Mouse (Mus musculus): ENCODE data around the gene Kazald1. TPM values are rescaled to one million over a fixed set of nuclear protein-coding genes. Genes with fewer than 3 reads are reported as not detected.

Kazald1 gene
- total RNA-seq, 2 experiments from 2014 or later = 7.5 TPM

DNA sequence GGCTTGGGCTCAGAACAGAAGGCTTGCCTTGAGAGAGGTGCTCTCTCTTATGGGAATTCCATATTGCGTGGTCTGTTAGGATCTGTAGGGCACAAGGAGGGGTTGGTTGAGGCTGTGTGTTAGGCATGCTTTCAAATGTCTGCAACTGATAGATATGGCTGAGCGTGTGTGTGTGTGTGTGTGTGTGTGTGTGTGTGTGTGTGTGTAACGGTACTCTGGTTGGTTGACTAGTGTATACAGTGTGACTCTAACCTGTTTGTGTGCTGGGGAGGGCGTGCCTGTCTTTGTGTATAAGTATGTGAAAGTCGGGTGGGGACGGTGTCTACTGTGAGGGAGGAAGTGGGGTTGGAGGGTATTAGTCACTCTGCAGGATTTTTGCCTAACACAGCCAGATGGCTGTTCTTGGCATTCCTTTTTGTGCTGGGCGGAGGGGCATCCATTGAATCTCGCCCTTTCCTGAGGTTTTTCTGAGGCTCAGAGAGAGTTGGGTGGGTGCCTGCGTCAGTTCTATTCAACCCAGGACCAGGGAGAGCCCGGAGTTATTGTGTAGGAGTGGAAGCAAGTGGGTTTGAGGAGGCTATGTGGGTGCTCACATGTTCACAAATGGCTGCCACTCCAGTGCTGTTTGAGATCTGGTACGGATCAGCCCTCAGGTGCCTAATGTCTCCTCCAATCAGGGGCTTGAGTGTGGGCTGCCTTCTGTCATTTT lies 27.0 kb upstream of the Kazald1 start:
- no peak for DNase-seq (ENCODE audit: low spot score in 2 of 2)

DNA sequence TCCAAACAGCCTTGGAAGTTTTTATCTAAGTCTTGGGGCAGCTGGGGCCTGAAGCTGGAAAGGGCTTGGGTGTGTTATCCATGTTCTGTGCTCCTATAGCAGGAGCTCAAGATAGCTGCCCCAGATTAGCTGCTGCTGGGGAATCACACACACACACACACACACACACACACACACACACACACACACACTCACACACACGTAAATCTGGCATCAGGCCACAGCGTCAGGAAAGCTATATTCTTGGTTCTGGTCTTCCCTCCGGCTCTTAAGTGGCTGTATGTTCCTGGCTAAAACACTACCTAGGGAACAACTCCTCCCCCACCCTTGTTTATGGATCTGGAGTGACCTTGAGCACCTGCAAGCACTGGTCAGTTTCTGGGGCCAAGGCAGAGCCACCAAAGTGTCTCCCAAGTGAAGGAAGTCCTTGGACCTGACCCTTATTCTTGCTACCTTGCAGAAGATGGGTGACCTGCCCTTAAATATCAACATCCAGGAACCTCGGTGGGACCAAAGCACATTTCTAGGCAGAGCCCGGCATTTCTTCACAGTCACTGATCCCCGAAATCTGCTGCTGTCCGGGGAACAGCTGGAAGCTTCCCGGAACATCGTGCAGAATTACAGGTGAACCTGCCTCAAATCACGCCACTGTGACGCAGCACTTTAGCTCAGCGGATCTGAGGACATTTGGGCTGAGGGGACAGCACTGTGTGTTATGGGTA lies 26.2 kb upstream of the Kazald1 start:
- DNase-seq (ENCODE audit: low spot score in 2 of 2) = no peak

DNA sequence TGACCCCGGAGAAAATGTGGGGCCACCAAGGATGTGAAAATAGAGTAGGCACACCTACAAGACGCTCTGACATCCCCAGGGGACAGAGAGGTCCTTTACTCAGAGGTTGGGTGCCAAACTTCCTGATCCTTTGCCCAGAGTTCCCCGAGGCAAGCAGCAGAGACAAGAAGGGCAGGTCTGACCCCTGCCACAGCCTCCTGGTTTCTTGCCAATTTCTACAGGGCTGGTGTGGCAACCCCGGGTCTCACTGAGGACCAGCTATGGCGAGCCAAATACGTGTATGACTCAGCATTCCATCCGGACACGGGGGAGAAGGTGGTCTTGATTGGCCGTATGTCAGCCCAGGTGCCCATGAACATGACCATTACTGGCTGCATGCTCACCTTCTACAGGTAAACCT lies 25.5 kb upstream of the Kazald1 start:
- DNase-seq (ENCODE audit: low spot score in 2 of 2) = no peak

DNA sequence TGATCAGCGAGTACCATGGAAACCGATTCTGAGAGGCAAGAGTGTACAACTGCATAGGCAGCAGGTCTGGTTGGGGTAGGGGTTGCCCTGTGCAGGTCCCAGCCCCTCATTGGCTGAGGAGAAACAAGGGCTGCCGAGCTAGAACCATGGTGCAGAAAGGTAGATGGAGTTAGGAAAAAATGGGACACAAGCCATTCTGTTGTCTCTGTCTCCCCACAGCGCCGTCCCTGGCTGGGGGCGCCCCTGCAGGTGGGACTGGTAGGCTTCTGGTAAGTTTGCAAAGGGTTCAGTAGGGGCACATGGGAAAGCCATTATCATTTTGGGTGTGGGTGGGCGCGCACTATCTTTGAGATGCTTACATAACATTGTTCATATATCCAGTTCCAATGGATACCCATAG lies 21.6 kb upstream of the Kazald1 start:
- no peak for DNase-seq (ENCODE audit: low spot score in 2 of 2)

DNA sequence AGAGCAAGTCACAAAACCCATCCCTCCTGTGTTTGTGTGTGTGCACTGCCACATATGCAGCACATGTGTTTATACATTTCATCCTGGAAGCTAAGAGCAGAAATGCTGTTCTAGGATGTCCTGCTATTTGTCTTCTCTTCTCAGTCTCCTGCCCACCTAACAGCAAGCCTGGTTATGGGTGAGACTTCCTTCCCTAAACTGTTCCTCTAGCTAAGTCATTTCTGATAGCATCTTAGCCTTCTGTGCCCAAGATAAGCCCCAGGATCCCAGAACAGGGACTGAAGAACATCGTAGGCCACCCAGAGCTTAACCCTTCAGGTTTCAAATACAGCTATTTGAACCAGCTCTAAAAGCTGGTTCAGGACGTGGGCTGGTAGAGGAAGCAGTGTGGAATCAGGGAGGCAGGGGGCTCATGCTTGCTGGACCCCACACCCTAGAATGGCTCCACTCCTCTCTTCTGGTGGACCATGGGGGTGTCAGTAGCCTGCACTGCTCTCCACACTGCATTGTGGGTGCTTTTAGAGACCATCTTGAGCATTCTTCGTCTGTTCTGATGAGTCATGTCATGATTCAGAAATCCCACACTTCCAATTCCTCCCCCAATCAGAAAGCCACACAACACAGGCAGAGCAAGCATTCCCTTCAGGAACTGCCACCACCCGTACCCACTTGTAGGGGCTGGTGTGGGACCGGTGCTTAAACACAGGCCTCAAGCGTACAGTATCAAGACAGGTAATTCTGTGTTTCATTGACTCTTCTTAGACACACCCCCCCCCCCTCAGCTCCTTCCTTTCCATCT lies 19.9 kb upstream of the Kazald1 start:
- no peak for DNase-seq (ENCODE audit: low spot score in 2 of 2)

DNA sequence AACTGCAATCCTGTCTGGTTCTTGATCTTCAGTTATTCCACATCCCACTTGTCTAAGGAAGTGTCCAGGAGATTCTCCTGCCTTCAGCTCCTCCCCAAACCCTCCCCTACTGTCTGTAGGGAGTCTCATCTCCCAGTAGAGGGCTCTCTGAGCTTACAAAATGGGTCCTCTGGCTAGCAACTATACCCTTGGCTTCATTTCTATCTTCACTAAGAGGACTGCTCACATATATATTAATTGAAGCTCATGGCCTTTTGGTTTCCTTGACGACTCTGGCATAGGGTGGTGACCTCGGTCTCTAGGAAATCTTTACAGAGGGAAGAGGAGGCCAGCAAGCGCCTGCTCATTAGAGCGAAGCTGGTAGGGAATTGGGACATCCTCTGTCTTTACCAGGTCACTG lies 18.7 kb upstream of the Kazald1 start:
- no peak for DNase-seq (ENCODE audit: low spot score in 2 of 2)

DNA sequence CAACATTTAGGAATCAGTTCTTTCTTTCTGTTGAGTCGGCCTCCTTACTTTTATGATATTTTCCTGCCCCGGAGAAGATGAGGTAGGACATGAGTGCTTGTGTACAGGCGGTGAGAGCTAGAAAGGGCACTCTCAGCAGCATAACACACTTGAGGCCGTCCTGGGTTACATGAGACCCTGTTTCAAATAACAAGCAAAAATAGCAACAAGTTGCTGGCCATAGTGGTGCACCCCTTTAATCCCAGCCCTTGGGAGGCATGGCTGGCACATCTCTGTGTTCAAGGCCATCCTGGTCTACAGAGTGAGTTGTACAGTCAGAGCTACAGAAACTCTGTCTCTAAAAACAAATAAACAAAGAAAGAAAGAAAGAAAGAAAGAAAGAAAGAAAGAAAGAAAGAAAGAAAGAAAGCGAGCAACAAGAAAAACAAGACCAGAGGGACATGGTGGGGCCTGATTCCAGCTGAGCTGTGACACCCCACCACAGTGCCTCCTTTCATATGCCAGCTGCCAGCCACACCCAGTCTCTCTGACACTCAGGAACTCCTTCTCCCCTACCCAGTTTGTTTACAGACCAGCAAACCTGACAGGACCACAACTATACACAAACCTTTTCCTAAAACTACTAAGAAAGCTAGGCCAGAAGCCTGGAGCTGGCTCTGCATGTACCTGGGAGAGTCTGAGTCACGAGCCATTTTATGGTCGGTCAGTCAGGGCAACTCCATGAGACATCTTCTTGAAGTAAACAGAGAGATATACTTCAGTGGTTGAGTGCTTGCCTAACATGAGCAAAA lies 17.9 kb upstream of the Kazald1 start:
- no peak for DNase-seq (ENCODE audit: low spot score in 2 of 2)

DNA sequence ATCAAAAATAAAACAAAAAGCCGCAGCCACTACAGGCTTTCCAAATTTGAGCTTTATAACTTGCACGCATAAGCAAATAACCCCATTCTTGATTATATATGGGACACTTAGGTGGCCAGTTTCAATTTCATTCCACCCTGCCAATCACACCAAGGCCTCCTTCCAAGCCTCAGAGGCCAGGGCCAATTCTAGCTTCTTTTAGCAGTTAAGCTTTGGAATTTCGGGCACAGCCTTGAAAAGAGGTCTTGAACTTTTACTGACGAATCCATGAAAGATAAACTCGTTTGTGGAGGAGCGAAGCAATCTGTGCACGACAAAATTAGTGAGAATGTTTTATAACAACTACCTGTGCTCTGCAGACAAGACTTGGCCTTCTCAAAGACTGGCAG lies 17.3 kb upstream of the Kazald1 start:
- no peak for DNase-seq (ENCODE audit: low spot score in 2 of 2)

DNA sequence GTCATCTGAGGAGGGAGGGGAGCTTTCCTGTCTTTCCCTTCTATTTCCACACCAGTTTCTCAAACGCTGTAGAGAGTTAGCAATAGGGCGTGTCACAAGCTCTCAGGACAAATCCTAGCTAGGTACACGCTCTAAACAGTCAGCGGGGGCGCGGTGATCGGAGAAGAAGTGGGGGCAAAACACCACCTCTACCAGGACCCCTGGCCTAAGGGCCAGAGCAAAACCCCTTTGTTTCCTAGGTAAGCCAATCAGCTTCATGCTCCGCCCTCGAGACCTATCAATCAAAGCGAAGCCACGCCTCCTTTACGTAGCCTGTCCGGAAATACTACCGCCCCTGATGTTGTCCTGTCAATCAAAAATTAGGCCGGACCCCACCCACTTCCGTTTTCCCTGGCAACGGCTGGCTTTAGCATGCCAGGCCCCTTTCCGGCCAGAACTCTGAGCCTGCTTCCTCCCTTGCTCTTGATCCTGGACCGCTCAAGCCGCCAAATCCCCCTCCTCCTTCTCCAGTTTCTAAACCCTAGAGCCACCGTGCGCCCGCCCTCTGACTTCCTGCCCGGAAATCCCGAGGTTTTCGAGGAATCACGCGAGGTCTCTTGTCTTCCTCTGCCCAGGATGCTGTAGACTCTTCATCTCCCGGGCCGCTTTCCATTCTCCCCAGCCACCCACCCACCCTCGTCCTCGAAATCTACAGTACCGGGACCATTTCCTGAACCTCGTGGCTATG lies 16.8 kb upstream of the Kazald1 start:
- DNase-seq (ENCODE audit: low spot score in 2 of 2) = peak; percentile 42 to 79

DNA sequence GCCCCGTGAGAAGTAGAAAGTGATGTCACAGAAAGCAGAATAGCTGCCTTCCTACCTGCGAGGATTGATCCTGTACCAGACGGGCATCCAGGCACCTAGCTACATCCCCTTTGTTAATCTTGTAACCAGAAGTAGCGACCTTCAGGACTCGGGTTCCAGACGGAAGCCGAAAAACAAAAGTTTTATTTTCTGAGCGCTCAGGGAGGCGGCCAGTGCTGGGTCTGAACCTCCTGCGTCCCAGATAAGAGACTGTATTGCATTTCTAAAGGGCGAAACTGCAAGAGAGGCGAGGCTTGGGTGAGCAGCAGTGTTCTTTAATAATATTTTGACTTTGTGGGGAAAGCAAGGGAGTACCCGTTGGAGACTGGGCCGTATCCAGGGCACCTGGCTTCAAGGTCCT lies 16.2 kb upstream of the Kazald1 start:
- DNase-seq (ENCODE audit: low spot score in 2 of 2) = no peak

DNA sequence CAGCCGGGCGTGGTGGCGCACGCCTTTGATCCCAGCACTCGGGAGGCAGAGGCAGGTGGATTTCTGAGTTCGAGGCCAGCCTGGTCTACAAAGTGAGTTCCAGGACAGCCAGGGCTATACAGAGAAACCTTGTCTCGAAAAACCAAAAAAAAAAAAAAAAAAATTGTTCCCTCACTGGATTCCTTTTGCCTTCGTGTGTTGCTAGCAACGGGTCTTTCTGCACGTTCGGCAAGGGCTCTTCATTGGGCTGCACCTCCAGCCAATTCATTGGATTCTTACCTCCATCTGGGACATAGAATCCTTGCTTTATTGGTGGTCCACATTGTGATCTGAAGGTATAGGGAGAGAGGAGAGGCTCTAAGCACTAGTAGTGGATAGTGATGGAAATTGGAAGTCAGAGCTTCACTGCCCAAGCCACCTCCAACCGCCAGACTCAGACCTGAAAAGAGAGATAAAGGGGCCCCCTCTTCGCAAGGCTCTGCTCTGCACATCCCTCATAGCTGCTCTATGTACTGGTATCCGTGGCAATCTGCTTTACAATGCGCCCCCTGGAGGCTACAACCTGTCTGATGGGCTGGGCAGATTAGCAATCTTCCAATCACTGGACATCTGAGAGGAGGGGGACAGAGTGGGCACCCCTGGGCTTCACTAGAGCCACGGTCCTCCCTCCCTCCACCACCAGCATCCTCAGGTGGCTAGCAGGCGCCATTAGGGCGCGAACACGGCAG lies 11.3 kb upstream of the Kazald1 start:
- no peak for DNase-seq (ENCODE audit: low spot score in 2 of 2)

DNA sequence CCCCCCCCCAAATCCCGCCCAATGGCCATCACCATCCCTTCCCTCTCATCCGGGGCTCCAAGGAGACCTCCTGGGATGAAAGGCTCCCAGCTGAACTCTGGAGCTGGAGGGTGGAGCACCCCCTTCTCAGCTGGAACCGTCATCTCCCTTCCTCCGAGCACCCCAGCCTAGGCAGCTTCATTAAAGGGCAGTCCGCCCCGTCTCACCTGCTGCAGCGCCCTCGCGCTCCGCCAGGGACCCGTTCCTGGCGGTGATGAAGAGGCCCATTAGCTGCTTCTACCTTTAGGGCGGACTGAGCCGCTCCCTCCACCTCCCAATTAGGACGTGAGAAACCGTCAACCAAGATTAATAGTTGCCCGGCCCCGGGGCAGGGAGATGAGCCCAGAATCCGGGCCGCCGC lies 9.8 kb upstream of the Kazald1 start:
- DNase-seq (ENCODE audit: low spot score in 2 of 2) = no peak

DNA sequence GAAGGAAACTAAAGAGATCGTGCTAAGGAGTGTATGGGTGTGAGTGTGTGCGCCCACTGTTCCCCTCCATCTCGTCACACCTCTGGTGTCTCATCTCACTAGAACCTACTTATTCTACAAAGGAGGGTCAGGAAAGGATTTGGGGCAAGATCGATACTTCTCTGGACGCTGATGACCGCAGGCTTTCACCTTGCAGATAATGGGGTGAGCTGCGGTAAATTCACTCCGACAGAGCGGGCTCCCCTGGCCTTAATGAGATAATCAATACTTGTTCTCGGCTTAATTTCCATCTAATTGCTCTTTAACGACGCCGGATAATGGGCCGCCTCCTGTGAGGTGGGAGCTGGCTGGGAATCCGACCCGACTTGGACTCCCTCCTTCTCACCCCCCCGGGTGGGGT lies 7.9 kb upstream of the Kazald1 start:
- DNase-seq (ENCODE audit: low spot score in 2 of 2) = no peak

DNA sequence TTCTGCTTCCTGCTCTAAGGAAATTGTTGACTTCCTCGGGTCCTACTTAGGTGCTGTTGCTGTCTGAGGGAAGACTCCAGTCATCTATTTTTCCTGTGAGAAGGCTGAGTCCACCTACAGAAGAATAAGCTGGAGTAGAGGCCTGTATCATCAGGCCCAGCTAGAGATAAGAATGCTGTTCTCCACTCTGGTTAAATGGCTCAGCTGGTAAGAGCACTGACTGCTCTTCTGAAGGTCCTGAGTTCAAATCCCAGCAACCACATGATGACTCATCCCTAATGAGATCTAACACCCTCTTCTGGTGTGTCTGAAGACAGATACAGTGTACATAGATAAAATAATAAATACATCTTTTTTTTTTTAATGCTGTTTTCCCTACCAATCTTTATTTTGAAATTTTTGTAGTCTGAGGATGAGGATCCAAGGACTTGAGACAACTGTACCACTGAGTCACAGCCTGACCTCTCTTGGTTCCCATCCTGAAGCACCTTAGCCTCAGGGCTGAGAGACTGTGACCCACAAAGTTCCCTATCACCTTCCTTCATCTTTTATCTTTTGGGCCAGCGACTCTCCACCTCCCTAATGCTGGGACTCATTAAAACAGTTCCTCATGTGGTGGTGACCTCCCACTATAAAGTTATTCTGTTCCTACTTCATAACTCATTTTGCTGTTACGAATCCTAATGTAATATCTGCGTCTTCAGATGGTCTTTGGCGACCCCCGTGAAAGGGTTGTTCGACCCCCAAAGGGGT lies 7.1 kb upstream of the Kazald1 start:
- DNase-seq (ENCODE audit: low spot score in 2 of 2) = no peak

DNA sequence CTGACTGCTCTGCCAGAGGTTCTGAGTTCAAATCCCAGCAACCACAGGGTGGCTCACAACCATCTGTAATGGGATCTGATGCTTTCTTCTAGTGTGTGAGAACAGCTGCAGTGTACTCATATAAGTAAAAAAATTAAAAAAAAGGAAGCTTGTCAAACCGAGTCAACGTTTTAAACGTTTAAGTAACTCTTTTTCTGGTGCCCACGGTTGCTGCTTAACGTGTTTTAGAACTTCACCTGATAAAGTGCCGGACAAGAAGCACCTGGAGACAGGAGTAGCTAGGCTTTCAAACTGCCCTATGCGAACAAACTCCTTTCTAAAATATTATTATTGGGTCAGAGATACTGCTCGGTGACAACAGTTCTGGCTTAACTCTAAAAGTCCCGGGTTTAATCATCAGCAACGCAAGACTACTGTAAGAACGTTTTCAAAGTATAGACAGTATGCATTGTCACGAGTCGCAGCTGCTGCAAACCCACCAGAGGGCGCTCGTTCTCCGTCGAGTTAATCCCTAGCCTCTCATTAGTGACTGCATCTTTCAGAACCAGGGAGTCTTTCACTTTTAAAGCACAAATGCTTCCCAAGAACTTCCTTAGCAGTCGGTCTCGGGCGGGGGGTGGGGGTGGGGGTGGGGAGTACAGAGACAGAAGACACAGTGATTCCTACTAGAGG lies 1.0 kb upstream of the Kazald1 start:
- peak; percentile 65 to 74 for DNase-seq (ENCODE audit: low spot score in 2 of 2)

DNA sequence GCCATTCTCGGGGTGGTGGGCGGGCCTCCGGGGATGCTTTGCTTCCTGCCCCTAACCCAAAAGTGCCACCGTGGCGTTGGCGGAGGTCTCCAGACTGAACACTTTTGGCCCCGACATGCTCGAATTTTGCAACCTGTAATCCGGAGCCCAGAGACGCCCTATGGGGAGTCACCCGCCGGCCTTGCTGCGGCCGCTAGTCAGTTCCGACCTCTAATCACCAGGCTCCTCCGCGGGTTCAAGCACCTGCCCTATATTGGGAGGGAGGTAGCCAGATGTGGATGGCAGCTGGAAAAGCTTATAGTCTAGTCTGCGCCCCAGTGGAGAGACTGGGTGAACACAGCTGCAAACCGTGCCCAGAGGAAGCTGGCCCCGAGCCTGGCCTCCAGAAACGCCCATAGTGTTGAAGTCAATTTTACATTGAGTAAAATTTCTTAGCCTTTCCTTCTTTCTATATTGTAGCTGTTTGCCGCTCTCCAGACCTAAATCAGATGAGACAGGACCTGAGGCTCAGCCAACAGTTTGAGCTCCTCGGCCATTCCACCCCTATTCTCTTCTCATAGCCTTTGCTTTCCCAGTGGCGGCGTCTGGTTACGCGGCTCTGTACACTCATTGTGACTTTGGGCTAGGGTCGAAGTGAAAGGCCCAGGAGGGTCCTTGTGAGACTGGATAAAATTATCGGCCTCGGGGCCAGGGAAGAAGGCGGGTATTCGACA lies 438 bp downstream of the Kazald1 start:
- DNase-seq (ENCODE audit: low spot score in 2 of 2) = peak in 1 of 2 experiments; percentile 2

DNA sequence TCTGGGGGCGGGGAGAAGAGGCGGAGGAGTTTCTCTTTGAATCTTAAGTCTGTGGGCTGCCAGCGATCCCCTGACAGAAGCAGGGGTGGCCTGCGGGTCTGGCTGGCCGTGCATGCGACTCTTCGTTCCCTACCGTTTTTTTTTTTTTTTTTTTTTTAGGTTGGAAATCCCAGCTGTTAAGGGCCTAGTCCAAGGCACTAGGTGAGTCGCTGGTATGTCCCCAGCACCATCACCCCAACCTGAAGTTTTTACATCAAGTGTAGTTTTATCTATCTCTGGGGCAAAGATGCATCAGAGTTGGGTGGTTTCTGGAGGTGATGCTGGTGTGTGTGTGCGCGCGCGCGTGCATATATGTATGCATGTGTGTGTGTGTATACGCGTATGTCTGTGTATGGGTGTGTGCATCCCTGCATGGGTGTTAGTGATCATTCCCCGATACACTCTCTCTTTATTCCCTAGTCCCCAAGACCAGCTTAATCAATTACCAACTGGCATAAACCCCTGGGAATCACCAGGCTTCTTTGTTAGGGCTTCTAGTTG lies 1.1 kb downstream of the Kazald1 start:
- DNase-seq (ENCODE audit: low spot score in 2 of 2) = peak in 1 of 2 experiments; percentile 0

Measured in adrenal gland, postnatal 4 days (tissue).